Mouse (Mus musculus): ENCODE results near the gene Dusp27. TPM values are rescaled to one million over a fixed set of nuclear protein-coding genes. Genes with fewer than 3 reads are reported as not detected.
"Not testable (repeated sequence)": the region's sequence is repeated elsewhere in the genome, so short reads cannot be mapped to it uniquely, and the experiment has no call there.

Gene Dusp27
- polyA plus RNA-seq, 1 experiment from 2014 or later: 0.75 TPM

DNA sequence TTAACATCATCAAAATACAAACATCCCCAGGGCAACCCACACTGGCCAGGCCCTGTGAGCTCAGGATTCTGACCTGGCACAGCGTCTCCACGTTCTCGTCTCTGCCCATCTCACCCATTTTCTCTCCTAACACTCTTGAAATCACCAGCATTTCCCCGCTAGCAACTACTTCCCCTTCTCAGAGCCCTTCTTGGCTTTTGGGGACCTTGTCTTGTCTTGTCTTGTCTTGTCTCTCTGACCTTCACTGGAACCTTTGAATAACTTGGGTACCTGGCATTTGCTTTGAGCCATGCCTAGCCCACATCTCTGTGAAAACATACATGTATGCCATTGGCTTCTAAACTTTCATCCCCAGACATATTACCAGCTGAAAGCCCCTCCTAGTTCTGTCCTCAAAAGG, 21.7 kb upstream of the Dusp27 start:
- no peak overlapping the region for H3K4me2 ChIP-seq (replicated peaks; ENCODE audit: low read depth, low read length)
- H3K9me3 ChIP-seq (ENCODE audit: low read length): no peaks in the 10 kb centered on the region
- H3K27me3 ChIP-seq (replicated peaks; ENCODE audit: insufficient read depth, low read length): no peaks in the 10 kb centered on the region
- no peaks in the 10 kb centered on the region for H3K36me3 ChIP-seq (ENCODE audit: insufficient read depth, low read length)
- no peak overlapping the region for H3K9ac ChIP-seq (replicated peaks; ENCODE audit: low read depth)
- WGBS: 79% methylated on average over 4 of the region's 4 CpGs
- ATAC-seq (no peak), DNase-seq (ENCODE audit: low spot score) (no peak)
- H3K27ac ChIP-seq (ENCODE audit: low read length): no peak overlapping the region
- no peak for TF ChIP-seq EP300 (IDR thresholded peaks at IDR 0.05)
- no peak for TF ChIP-seq CTCF (IDR thresholded peaks at IDR 0.05)
- H3K4me1 ChIP-seq (ENCODE audit: insufficient read depth, low read depth, low read length): no peaks in the 10 kb centered on the region
- H3K4me3 ChIP-seq (ENCODE audit: low read depth, low read length): no peak overlapping the region

DNA sequence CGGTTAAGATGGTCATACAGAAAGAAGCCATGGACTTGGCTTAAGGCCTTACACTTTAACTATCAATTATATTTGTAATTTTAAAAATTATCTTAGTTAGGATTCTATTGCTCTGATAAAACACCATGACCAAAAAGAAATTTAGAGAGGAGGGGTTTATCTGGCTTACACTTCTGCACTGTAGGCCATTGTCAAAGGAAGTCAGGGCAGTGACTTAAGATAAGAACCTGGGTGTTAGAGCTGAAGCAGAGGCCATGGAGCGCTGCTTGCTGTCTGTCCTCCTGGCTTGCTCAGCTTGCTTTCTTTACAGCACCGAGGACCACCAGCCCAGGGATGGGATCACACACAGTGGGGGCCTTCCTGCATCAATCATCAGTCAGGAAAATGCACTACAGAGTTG, 19.9 kb upstream of the Dusp27 start:
- no peak for TF ChIP-seq CTCF (IDR thresholded peaks at IDR 0.05)
- TF ChIP-seq EP300 (IDR thresholded peaks at IDR 0.05): no peak
- DNase-seq (ENCODE audit: low spot score): no peak

DNA sequence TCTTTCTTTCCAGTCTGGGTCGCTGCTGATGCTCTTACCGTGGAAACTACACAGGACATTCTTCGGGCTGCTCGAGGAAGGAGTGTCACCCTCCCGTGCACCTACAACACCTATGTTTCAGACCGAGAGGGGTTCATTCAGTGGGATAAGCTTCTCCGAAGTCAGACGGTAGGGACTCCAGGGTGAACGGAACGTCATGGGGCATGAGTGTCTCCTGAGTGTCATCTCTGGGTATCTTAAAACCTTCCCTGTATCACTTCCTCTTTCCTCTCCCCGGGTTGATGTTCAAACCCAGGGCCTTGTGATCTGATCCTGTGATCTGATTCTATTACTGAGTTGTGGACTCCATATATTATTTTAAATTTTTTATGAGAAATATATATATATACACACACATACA, 18.9 kb upstream of the Dusp27 start:
- Histone ChIP-seq H3K27me3 (replicated peaks; ENCODE audit: insufficient read depth, low read length) (no peaks in the 10 kb centered on the region), H3K4me1 (ENCODE audit: insufficient read depth, low read depth, low read length) (no peaks in the 10 kb centered on the region), H3K4me2 (replicated peaks; ENCODE audit: low read depth, low read length) (no peak overlapping the region), H3K36me3 (ENCODE audit: insufficient read depth, low read length) (no peaks in the 10 kb centered on the region), H3K4me3 (ENCODE audit: low read depth, low read length) (no peak overlapping the region), H3K9me3 (ENCODE audit: low read length) (no peaks in the 10 kb centered on the region), H3K27ac (ENCODE audit: low read length) (no peak overlapping the region), H3K9ac (replicated peaks; ENCODE audit: low read depth) (no peak overlapping the region)
- TF ChIP-seq EP300 (IDR thresholded peaks at IDR 0.05) (no peak), CTCF (IDR thresholded peaks at IDR 0.05) (no peak)
- ATAC-seq (no peak), DNase-seq (ENCODE audit: low spot score) (no peak)
- WGBS: 83% methylated on average over 11 of the region's 11 CpGs

More for the DNA sequence above, 19.9 kb upstream of the Dusp27 start:
- no peak overlapping the region for H3K4me2 ChIP-seq (replicated peaks; ENCODE audit: low read depth, low read length)
- no peak for ATAC-seq
- H3K27ac ChIP-seq (ENCODE audit: low read length): no peak overlapping the region
- 65% methylated on average over 3 of the region's 3 CpGs for WGBS
- H3K4me1 ChIP-seq (ENCODE audit: insufficient read depth, low read depth, low read length): no peaks in the 10 kb centered on the region
- H3K9me3 ChIP-seq (ENCODE audit: low read length): no peaks in the 10 kb centered on the region
- no peak overlapping the region for H3K4me3 ChIP-seq (ENCODE audit: low read depth, low read length)
- no peaks in the 10 kb centered on the region for H3K36me3 ChIP-seq (ENCODE audit: insufficient read depth, low read length)
- no peak overlapping the region for H3K9ac ChIP-seq (replicated peaks; ENCODE audit: low read depth)
- no peaks in the 10 kb centered on the region for H3K27me3 ChIP-seq (replicated peaks; ENCODE audit: insufficient read depth, low read length)

DNA sequence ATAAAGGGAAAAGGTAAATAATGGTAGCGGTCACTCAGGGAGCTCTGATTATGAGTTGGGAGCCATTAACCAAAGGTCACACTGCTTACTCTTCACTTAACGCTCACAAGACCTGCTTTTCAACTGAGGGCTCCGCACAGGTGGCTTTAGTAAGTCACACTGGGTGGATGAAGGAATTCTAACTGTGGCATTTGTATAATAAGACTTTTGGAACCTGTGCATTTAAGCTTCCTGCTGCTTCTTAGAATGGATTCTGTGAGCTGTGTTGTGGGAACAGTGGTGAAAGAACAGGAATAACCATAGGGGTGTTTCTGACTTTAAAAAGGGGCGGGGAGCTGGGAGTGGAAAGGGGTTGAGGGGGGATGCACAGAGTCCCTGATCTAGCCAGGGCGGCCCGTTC, 14.6 kb upstream of the Dusp27 start:
- TF ChIP-seq CTCF (IDR thresholded peaks at IDR 0.05) (no peak), EP300 (IDR thresholded peaks at IDR 0.05) (no peak)
- H3K36me3 ChIP-seq (ENCODE audit: insufficient read depth, low read length): no peaks in the 10 kb centered on the region
- H3K4me1 ChIP-seq (ENCODE audit: insufficient read depth, low read depth, low read length): no peaks in the 10 kb centered on the region
- no peak overlapping the region for H3K4me2 ChIP-seq (replicated peaks; ENCODE audit: low read depth, low read length)
- ATAC-seq (no peak), DNase-seq (ENCODE audit: low spot score) (no peak)
- 57% methylated on average over 6 of the region's 6 CpGs for WGBS
- no peaks in the 10 kb centered on the region for H3K27me3 ChIP-seq (replicated peaks; ENCODE audit: insufficient read depth, low read length)
- H3K27ac ChIP-seq (ENCODE audit: low read length): no peak overlapping the region
- no peak overlapping the region for H3K9ac ChIP-seq (replicated peaks; ENCODE audit: low read depth)
- no peak overlapping the region for H3K4me3 ChIP-seq (ENCODE audit: low read depth, low read length)
- H3K9me3 ChIP-seq (ENCODE audit: low read length): no peaks in the 10 kb centered on the region

DNA sequence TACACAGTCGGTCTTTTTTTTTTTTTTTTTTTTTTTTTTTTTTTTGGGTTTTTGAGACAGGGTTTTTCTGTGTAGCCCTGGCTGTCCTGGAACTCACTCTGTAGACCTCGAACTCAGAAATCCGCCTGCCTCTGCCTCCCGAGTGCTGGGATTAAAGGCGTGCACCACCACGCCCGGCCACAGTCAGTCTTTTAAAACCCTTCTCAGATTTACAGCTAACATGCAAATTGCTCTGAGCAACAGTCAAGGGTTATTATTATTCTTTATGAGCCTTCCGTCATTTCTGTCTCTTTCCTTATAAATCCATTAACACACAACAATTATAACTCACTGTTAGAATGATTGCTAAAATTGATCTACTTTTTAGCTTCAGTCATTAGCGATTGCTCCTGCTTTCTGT, 14.1 kb upstream of the Dusp27 start:
- H3K27me3 ChIP-seq (replicated peaks; ENCODE audit: insufficient read depth, low read length); H3K4me3 ChIP-seq (ENCODE audit: low read depth, low read length); H3K36me3 ChIP-seq (ENCODE audit: insufficient read depth, low read length); DNase-seq (ENCODE audit: low spot score); H3K9ac ChIP-seq (replicated peaks; ENCODE audit: low read depth); H3K4me1 ChIP-seq (ENCODE audit: insufficient read depth, low read depth, low read length); H3K9me3 ChIP-seq (ENCODE audit: low read length); H3K27ac ChIP-seq (ENCODE audit: low read length); H3K4me2 ChIP-seq (replicated peaks; ENCODE audit: low read depth, low read length); ATAC-seq: not testable (repeated sequence)
- 95% methylated on average over 9 of the region's 9 CpGs for WGBS

DNA sequence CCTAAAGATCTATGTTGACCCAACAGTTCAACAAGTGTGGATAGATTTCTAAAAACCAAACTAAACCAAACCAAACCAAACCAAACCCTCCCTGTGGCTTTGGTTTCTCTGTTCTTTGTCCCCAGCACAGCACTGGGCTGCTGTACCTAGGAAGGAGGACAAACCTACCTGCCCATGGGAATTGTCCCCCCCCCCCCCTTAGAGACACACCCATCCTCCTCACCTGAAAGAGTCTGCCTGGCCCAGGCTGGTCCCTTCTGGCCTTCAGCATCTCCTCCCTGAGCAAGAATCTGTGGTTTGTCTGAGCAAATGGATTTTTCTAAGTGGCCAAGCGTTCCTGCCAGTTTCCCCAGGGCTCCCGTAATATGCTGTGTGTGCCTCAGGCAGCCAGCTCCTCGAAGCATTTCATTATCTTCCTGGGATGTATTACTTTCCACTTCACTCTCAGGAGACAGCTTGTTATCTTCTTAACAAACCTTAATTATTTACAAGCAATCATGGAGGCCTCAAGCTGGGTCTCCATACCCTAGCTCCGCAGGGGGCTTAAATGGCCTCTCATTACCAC, 12.0 kb upstream of the Dusp27 start:
- H3K36me3 ChIP-seq (ENCODE audit: insufficient read depth, low read length): no peaks in the 10 kb centered on the region
- H3K4me1 ChIP-seq (ENCODE audit: insufficient read depth, low read depth, low read length): no peaks in the 10 kb centered on the region
- no peak overlapping the region for H3K27ac ChIP-seq (ENCODE audit: low read length)
- no peak for ATAC-seq
- no peak for TF ChIP-seq EP300 (IDR thresholded peaks at IDR 0.05)
- no peak for TF ChIP-seq CTCF (IDR thresholded peaks at IDR 0.05)
- H3K27me3 ChIP-seq (replicated peaks; ENCODE audit: insufficient read depth, low read length): no peaks in the 10 kb centered on the region
- no peak overlapping the region for H3K9ac ChIP-seq (replicated peaks; ENCODE audit: low read depth)
- no peak overlapping the region for H3K4me2 ChIP-seq (replicated peaks; ENCODE audit: low read depth, low read length)
- H3K4me3 ChIP-seq (ENCODE audit: low read depth, low read length): no peak overlapping the region
- no peak for DNase-seq (ENCODE audit: low spot score)
- 64% methylated on average over 4 of the region's 4 CpGs for WGBS
- no peaks in the 10 kb centered on the region for H3K9me3 ChIP-seq (ENCODE audit: low read length)

DNA sequence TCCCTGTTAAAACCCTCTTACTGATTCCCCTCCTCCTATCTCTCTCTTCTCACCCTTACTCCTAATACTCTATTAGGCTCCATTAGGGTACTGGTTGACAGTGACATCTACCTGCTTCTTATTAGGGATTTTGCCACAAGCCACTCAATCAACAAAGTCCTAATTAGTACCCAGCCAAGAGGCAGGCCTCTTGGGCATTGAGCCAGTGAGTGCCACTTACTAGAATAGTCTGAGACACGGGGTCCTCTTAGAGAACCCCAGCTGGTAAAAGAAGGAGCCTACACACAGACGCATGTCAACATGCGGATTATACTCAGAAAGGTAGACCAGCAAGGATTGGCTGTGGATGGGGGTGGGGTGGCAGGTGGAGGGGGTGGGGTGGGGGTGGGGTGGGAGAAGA, 11.4 kb upstream of the Dusp27 start:
- 74% methylated on average over 3 of the region's 3 CpGs for WGBS
- no peak for DNase-seq (ENCODE audit: low spot score)

More for the DNA sequence above, 11.4 kb upstream of the Dusp27 start:
- no peaks in the 10 kb centered on the region for H3K9me3 ChIP-seq (ENCODE audit: low read length)
- H3K4me2 ChIP-seq (replicated peaks; ENCODE audit: low read depth, low read length): no peak overlapping the region
- H3K4me3 ChIP-seq (ENCODE audit: low read depth, low read length): no peak overlapping the region
- no peaks in the 10 kb centered on the region for H3K27me3 ChIP-seq (replicated peaks; ENCODE audit: insufficient read depth, low read length)
- ATAC-seq: no peak
- no peaks in the 10 kb centered on the region for H3K36me3 ChIP-seq (ENCODE audit: insufficient read depth, low read length)
- no peaks in the 10 kb centered on the region for H3K4me1 ChIP-seq (ENCODE audit: insufficient read depth, low read depth, low read length)
- H3K27ac ChIP-seq (ENCODE audit: low read length): no peak overlapping the region
- H3K9ac ChIP-seq (replicated peaks; ENCODE audit: low read depth): no peak overlapping the region
- TF ChIP-seq CTCF (IDR thresholded peaks at IDR 0.05) (no peak), EP300 (IDR thresholded peaks at IDR 0.05) (no peak)
